Mouse (Mus musculus): ENCODE data around the gene Tcf15.

Tcf15 gene

GRCm38 (mm10) chr2:152128597-152128996 lies 14.8 kb upstream of the Tcf15 start:
- DNase-seq = peak in 1 of 2 experiments; percentile 40

- no peak for DNase-seq
These were observed 13.6 kb upstream of the Tcf15 start for GRCm38 (mm10) chr2:152129778-152130177.

- no peak for DNase-seq
These were observed 11.3 kb upstream of the Tcf15 start for GRCm38 (mm10) chr2:152132016-152132415.

GRCm38 (mm10) chr2:152132691-152133090 lies 10.7 kb upstream of the Tcf15 start:
- DNase-seq = no peak

- no peak for DNase-seq
These were observed 4.0 kb upstream of the Tcf15 start for GRCm38 (mm10) chr2:152139191-152139987.

- no peak for DNase-seq
These were observed 2.4 kb upstream of the Tcf15 start for GRCm38 (mm10) chr2:152140941-152141340.

- no peak for DNase-seq
These were observed 1.9 kb upstream of the Tcf15 start for GRCm38 (mm10) chr2:152141491-152141890.

- peak; percentile 66 to 73 for DNase-seq
These were observed 1.3 kb upstream of the Tcf15 start for GRCm38 (mm10) chr2:152142046-152142445.

GRCm38 (mm10) chr2:152142571-152142970 lies 790 bp upstream of the Tcf15 start:
- no peak for DNase-seq

GRCm38 (mm10) chr2:152144158-152144450 lies 743 bp downstream of the Tcf15 start:
- DNase-seq = no peak

GRCm38 (mm10) chr2:152144501-152144900 lies 1.1 kb downstream of the Tcf15 start:
- DNase-seq = no peak

- no peak for DNase-seq
These were observed 2.4 kb downstream of the Tcf15 start for GRCm38 (mm10) chr2:152145711-152146110.

GRCm38 (mm10) chr2:152147079-152147478 lies 3.7 kb downstream of the Tcf15 start:
- no peak for DNase-seq

- DNase-seq = no peak
These were observed 5.3 kb downstream of the Tcf15 start for GRCm38 (mm10) chr2:152148675-152149074.

- no peak for DNase-seq
These were observed 6.5 kb downstream of the Tcf15 start for GRCm38 (mm10) chr2:152149891-152150290.

GRCm38 (mm10) chr2:152150373-152150772 lies 7.0 kb downstream of the Tcf15 start:
- DNase-seq = peak; percentile 55 to 64

GRCm38 (mm10) chr2:152153361-152153760 lies 10.0 kb downstream of the Tcf15 start:
- no peak for DNase-seq

GRCm38 (mm10) chr2:152155414-152156208 lies 12.2 kb downstream of the Tcf15 start:
- peak; percentile 76 to 84 for DNase-seq

- DNase-seq = no peak
These were observed 13.1 kb downstream of the Tcf15 start for GRCm38 (mm10) chr2:152156471-152156870.

GRCm38 (mm10) chr2:152159487-152159886 lies 16.1 kb downstream of the Tcf15 start:
- DNase-seq = no peak

- DNase-seq = no peak
These were observed 22.9 kb downstream of the Tcf15 start for GRCm38 (mm10) chr2:152166257-152166656.

GRCm38 (mm10) chr2:152167851-152168290 lies 24.5 kb downstream of the Tcf15 start:
- peak; percentile 47 to 62 for DNase-seq

- DNase-seq = no peak
These were observed 26.0 kb downstream of the Tcf15 start for GRCm38 (mm10) chr2:152169377-152169776.

GRCm38 (mm10) chr2:152174861-152175260 lies 31.5 kb downstream of the Tcf15 start:
- no peak for DNase-seq
